Mouse (Mus musculus) hindbrain, embryonic 13.5 days (tissue): Measurements from ENCODE around the gene Ywhab. TPM values are rescaled to one million over a fixed set of nuclear protein-coding genes. Genes with fewer than 3 reads are reported as not detected.

Source experiments
- ATAC-seq: fragments of 200-750 bp; cut with Nextera tagmentation; 2 replicates; pipeline ENCODE4 v1.8.0; 2017; ENCODE audit warnings: moderate TSS enrichment; ENCODE audit not compliant: low FRiP score
- H3K27ac ChIP-seq: fragments of 300-500 bp; sonication (generic); 2 replicates; pipeline ENCODE4 v1.5.1; 2015; ENCODE audit warnings: inconsistent platforms, mild to moderate bottlenecking, moderate library complexity
- H3K27me3 ChIP-seq: fragments of 300-500 bp; sonication (generic); 2 replicates; pipeline ENCODE4 v1.6.1; 2015; ENCODE audit warnings: mild to moderate bottlenecking, inconsistent platforms
- H3K36me3 ChIP-seq: fragments of 300-500 bp; sonication (generic); 2 replicates; pipeline ENCODE4 v1.6.1; 2015; ENCODE audit warnings: mild to moderate bottlenecking, inconsistent platforms
- H3K4me1 ChIP-seq: fragments of 300-500 bp; sonication (generic); replicated peaks from 2 replicates; pipeline ENCODE4 v1.6.1; 2015; ENCODE audit warnings: inconsistent platforms
- H3K4me2 ChIP-seq: fragments of 300-500 bp; sonication (generic); 2 replicates; pipeline ENCODE4 v1.6.1; 2015; ENCODE audit warnings: inconsistent platforms, mild to moderate bottlenecking, moderate library complexity
- H3K4me3 ChIP-seq: fragments of 300-500 bp; sonication (generic); 2 replicates; pipeline ENCODE4 v1.5.1; 2015; ENCODE audit warnings: mild to moderate bottlenecking, inconsistent platforms
- H3K9ac ChIP-seq: fragments of 300-500 bp; sonication (generic); 2 replicates; pipeline ENCODE4 v1.6.1; 2015; ENCODE audit warnings: mild to moderate bottlenecking, inconsistent platforms
- H3K9me3 ChIP-seq: fragments of 300-500 bp; sonication (generic); 2 replicates; pipeline ENCODE4 v1.6.1; 2016; ENCODE audit warnings: inconsistent platforms
- WGBS: fragments of 180-500 bp; shearing (Covaris S2); methylation state at CpG from one replicate; pipeline ENCODE4 v1.1.7; 2015; 5-methylcytosine and 5-hydroxymethylcytosine counted together
- polyA plus RNA-seq: library from polyadenylated mRNA; unstranded; fragments of >200 nt; fragmentation: Nextera tagmentation; extraction: Ambion mirVana; gene quantifications from 2 replicates; pipeline ENCODE4 v1.2.1, GENCODE M21; 2015

Ywhab gene
- polyA plus RNA-seq, 1 experiment from 2014 or later: 434 TPM

DNA sequence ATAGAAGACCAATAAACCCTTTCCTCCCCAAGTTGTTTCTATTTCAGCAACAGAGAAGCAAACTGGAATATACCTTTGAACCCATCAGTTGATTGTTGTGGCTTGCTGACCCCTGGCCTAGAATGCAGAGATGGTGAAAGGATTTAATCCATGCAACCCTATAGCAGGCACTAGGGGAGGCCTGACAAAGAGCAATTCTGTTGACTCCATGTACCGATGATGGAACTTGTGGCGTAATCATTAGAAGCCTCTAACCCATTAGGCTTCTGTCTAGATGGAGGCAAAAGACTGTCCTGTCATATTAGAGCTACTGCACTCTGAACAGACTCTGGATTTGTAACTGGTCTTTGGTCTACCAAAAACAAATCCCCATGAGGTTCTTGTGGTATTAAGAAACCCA, 1.9 kb upstream of the Ywhab start:
- no peak for ATAC-seq
- Histone ChIP-seq H3K4me3 (no peak overlapping the region), H3K4me1 (peaks cover 26% of the 10 kb centered on the region), H3K27ac (no peak overlapping the region), H3K9me3 (no peaks in the 10 kb centered on the region), H3K9ac (no peak overlapping the region), H3K36me3 (peaks cover 2% of the 10 kb centered on the region; the same call in 1 of the 2 replicates), H3K4me2 (no peak overlapping the region), H3K27me3 (no peaks in the 10 kb centered on the region)
- WGBS: 95% methylated on average over 2 of the region's 2 CpGs

DNA sequence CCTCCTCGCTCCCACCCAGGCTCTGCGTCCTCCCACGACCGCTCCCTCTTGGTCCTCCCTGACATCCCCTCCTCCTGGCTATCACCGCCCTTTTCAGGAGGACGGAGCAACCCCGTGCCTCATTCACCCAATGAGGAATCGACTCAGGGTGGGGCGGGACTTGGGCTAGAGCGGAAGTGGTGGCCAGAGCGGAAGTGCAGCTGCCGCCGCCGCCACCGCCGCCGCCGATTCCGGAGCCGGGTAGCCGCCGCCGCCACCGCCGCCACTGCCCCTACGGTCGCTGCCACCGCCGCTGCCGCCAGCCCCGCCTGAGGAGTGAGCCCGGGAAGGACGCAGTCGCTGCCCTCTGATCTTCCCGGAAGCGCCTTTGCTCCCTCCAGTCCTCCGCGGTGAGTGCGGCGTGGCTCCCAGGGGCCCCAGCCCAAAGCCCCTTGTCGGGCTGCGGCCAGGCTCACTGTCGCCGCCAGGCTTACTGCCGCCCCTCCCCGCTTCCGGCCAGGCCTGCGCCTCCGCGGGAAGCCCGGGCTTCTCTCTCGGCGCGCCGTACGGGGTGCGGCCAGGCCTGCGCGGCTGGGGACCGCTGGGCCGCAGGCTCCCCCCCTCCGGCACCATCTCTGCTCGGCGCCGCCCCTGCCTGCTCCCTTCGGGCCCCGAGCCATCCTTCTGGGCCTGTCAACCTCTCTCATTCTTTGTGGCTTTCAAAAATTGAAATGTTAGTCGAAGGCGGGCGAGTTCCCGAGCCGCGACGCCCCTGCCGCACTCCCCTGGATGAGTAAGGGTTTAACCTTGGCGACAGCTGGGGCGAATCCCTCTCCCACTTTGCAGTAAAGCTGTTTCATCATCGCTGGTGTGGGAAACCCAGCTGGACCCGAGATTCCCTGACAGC, 460 bp downstream of the Ywhab start:
- peaks cover 6% of the 10 kb centered on the region; the same call in 1 of the 2 replicates for H3K36me3 ChIP-seq
- no peaks in the 10 kb centered on the region for H3K9me3 ChIP-seq
- H3K27ac ChIP-seq: peak overlapping the region; percentile 95
- peaks cover 43% of the 10 kb centered on the region for H3K4me1 ChIP-seq
- WGBS: under 1% methylated on average over 65 of the region's 79 CpGs
- H3K4me3 ChIP-seq: peak overlapping the region; percentile 99
- peak overlapping the region; percentile 80 for H3K4me2 ChIP-seq
- H3K9ac ChIP-seq: peak overlapping the region; percentile 97
- ATAC-seq: peak; percentile 100
- H3K27me3 ChIP-seq: no peaks in the 10 kb centered on the region

DNA sequence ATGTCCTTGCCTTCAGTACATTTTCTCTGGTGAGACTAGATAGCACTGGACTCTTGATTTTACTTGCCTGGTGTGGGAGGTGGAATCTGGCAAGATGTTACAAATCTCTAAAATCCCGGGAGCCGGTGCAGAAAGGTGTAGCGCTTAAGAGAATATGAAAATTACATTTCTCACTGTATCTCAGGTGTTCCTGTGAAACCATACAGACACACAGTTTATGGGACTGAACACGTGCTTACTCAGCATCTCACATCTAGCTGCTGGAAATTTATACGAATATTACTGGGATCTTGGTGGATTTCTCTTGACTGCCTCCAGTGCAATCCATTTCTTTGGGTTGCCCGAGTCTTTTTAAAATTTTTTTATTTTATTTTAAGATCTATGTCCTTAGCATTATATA, 1.5 kb downstream of the Ywhab start:
- no peaks in the 10 kb centered on the region for H3K9me3 ChIP-seq
- no peaks in the 10 kb centered on the region for H3K27me3 ChIP-seq
- H3K36me3 ChIP-seq: peaks cover 6% of the 10 kb centered on the region; the same call in 1 of the 2 replicates
- 78% methylated on average over 6 of the region's 6 CpGs for WGBS
- H3K4me3 ChIP-seq: peak overlapping the region; percentile 99
- peak overlapping the region; percentile 97 for H3K9ac ChIP-seq
- H3K4me1 ChIP-seq: peaks cover 48% of the 10 kb centered on the region
- H3K4me2 ChIP-seq: peak overlapping the region; percentile 80
- ATAC-seq: no peak
- 0 out of 2 replicates have a peak overlapping the region, but pooled peaks have one; percentile 95 for H3K27ac ChIP-seq

DNA sequence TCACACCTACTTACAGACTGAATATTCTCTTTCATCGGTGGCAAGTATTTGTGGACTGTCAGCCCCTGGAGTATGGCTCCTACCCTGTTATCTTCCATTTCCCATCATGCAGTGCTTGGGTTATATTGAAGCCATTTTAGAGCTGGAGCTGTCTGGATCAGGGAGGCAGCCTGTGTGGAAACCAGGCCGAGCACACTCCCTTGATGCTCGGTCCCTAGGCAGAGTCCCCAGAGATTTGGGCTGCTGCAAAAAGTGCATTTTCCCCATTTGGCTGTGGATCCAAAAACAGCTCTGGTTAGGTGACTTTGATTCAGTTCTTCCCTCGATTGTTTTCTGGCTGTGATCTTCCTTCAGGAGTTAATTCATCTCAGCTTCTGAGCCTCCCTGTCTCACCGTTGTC, 2.1 kb downstream of the Ywhab start:
- H3K4me3 ChIP-seq: peak overlapping the region; percentile 9; the same call in 1 of the 2 replicates
- peak overlapping the region; percentile 97 for H3K9ac ChIP-seq
- H3K36me3 ChIP-seq: peaks cover 6% of the 10 kb centered on the region; the same call in 1 of the 2 replicates
- ATAC-seq: no peak
- no peaks in the 10 kb centered on the region for H3K27me3 ChIP-seq
- no peak overlapping the region for H3K27ac ChIP-seq
- peak overlapping the region; percentile 80 for H3K4me2 ChIP-seq
- WGBS: 76% methylated on average over 5 of the region's 5 CpGs
- peaks cover 52% of the 10 kb centered on the region for H3K4me1 ChIP-seq
- H3K9me3 ChIP-seq: no peaks in the 10 kb centered on the region

DNA sequence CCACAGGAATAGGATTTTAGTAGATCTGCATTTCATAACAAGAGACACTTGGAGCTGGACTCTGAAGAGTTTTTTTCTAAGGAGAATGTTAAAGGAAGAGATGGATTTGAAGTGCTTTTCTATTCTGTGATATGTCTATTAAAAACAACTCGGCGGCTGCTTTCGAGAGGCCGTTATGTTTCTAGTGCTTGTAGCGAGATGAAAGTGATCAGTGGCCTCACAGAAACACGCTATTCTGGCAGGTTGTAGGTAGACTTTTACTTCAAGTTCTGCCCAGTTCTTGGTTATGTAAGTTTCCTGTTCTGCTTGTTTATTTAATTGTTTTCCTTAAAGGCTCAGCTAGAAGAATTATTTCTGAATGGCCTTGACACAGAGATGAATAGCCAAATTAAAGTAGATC, 4.2 kb downstream of the Ywhab start:
- H3K27me3 ChIP-seq: no peaks in the 10 kb centered on the region
- no peak overlapping the region for H3K4me2 ChIP-seq
- H3K9me3 ChIP-seq: no peaks in the 10 kb centered on the region
- no peak overlapping the region for H3K4me3 ChIP-seq
- H3K9ac ChIP-seq: no peak overlapping the region
- peaks cover 6% of the 10 kb centered on the region; the same call in 1 of the 2 replicates for H3K36me3 ChIP-seq
- H3K27ac ChIP-seq: no peak overlapping the region
- WGBS: 96% methylated on average over 6 of the region's 6 CpGs
- ATAC-seq: no peak
- peaks cover 66% of the 10 kb centered on the region for H3K4me1 ChIP-seq

DNA sequence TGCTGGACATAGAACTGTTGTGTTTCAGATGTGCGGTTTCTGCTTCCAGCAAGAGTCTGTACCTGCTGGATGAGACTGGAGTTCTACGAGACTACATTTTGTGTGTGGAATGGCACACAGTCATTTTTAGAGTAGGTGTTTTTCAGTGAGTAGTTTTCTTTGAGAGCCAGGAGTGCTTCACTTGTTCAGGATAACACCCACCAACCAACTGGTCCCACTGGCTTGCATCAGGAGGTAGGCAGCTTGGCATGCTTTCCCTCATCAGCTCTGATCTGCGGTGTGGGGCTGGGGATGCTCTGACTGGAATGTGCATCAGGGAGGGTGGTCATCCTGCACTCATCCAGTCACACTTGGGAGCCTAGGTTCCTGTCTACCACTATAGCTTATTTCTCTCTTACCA, 7.9 kb downstream of the Ywhab start:
- Histone ChIP-seq H3K4me2 (no peak overlapping the region), H3K36me3 (peaks cover 6% of the 10 kb centered on the region; the same call in 1 of the 2 replicates), H3K27ac (no peak overlapping the region), H3K27me3 (no peaks in the 10 kb centered on the region), H3K4me1 (peaks cover 77% of the 10 kb centered on the region), H3K9ac (no peak overlapping the region), H3K9me3 (no peaks in the 10 kb centered on the region), H3K4me3 (no peak overlapping the region)
- WGBS: 95% methylated on average over 3 of the region's 3 CpGs
- ATAC-seq: no peak

DNA sequence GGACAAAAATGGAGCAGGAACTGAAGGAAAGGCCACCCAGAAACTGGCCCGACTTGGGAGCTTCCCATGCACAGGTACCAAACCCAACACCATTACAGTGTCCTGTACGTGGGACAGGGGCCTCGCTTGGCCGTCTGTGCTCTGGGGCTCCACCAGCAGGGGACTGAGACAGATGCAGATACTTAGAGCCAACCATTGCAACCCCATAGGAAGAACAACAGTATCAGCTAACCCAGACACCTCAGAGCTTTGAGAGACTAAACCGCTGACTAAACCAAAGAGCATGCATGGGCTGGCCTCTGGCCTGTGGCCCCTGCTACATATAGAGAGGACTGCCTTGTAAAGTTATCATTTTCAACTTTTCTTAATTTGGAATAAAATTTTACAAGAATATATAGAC, 9.7 kb downstream of the Ywhab start:
- H3K9ac ChIP-seq: no peak overlapping the region
- H3K4me2 ChIP-seq: no peak overlapping the region
- H3K36me3 ChIP-seq: no peaks in the 10 kb centered on the region
- ATAC-seq: no peak
- H3K27ac ChIP-seq: no peak overlapping the region
- H3K4me1 ChIP-seq: peaks cover 71% of the 10 kb centered on the region
- WGBS: 84% methylated on average over 5 of the region's 5 CpGs
- no peak overlapping the region for H3K4me3 ChIP-seq
- H3K9me3 ChIP-seq: no peaks in the 10 kb centered on the region
- H3K27me3 ChIP-seq: no peaks in the 10 kb centered on the region

DNA sequence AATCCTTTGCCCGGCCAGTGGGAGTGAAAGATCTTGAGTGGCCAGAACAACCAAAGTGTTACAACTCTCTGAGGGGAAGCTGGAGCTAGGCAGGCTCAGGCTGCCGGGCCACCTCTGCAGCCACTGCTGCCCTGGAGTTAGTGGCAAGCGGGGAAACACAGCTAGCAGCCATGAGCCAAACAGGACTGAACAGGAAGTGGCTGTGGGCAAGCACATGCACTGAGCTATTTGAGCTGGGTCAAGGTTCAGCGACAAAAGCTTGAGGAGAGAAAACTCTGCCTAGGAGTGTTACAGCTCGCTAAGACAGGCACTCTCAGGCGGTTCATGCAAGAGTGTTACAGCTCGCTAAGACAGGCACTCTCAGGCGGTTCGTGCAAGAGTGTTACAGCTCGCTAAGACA, 12.2 kb downstream of the Ywhab start:
- Histone ChIP-seq H3K4me2 (no peak overlapping the region), H3K9ac (no peak overlapping the region), H3K4me1 (peaks cover 54% of the 10 kb centered on the region), H3K36me3 (peaks cover 7% of the 10 kb centered on the region), H3K27ac (no peak overlapping the region), H3K9me3 (no peaks in the 10 kb centered on the region), H3K27me3 (no peaks in the 10 kb centered on the region), H3K4me3 (no peak overlapping the region)
- 75% methylated on average over 10 of the region's 10 CpGs for WGBS
- no peak for ATAC-seq

DNA sequence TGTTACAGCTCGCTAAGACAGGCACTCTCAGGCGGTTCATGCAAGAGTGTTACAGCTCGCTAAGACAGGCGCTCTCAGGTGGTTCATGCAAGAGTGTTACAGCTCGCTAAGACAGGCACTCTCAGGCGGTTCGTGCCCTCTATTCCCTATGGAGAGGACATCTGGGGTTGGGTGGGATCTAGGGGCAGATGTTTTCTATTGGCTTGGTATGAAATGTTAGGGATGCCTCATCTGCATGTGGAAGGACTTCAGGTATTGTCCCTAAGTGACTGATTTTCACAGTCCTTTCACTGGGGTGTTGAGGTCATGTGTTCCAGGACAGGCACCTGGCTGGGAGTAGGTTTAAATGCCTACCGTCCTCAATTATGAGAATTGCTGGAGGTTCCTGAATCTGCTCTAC, 12.8 kb downstream of the Ywhab start:
- no peak for ATAC-seq
- 91% methylated on average over 8 of the region's 8 CpGs for WGBS

DNA sequence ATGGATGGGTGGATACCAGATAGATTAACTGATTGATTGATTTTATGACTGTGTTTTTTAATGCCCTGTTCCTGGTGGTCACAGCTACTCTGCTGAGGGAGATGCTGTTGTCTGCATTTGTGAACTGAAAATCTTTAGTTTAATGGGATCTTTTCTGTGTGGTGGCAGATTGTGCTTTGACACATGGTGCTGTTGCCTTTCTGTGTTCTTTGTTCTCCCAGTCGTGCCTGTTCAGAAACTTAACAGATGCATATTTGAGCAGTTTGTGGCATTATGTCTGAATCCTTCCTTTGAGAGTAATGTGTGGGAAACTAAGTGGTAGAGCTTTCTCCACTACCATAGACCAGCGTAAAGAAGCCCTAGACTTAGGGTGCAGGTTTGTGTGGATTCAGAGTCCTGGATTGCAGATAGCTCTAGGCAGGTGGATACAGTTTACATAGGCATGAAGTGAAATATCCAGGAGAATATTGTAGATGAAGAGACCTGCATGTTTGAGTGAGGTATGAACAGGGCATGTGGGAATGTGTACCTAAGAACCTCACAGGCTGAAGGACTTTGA, 13.3 kb downstream of the Ywhab start:
- Histone ChIP-seq H3K4me3 (no peak overlapping the region), H3K36me3 (peaks cover 17% of the 10 kb centered on the region), H3K4me2 (no peak overlapping the region), H3K4me1 (peaks cover 43% of the 10 kb centered on the region), H3K27me3 (no peaks in the 10 kb centered on the region), H3K27ac (no peak overlapping the region), H3K9ac (no peak overlapping the region), H3K9me3 (no peaks in the 10 kb centered on the region)
- ATAC-seq: no peak
- WGBS: 57% methylated on average over 2 of the region's 2 CpGs

More for the DNA sequence above, 12.8 kb downstream of the Ywhab start:
- Histone ChIP-seq H3K27me3 (no peaks in the 10 kb centered on the region), H3K4me2 (no peak overlapping the region), H3K9me3 (no peaks in the 10 kb centered on the region), H3K9ac (no peak overlapping the region), H3K27ac (no peak overlapping the region), H3K36me3 (peaks cover 13% of the 10 kb centered on the region), H3K4me3 (no peak overlapping the region), H3K4me1 (peaks cover 49% of the 10 kb centered on the region)

DNA sequence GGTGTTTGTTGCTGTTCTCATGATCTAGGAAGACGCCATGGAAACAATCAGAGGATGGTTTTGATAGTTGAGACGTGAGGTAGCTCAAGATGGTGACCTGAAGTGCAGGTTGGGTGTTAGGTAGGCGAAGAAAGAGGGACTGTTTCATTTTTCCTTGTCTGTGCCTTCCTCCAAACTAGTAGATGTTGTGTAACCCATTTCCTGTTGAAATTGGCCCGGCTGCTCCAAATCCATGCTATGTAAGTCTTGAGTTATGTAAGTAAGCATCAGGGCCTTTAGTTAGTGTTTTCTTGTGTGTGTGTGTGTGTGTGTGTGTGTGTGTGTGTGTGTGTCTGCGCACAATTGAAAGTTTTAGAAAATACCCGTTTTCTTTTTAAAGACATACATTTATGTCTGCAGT, 14.5 kb downstream of the Ywhab start:
- H3K4me1 ChIP-seq: peaks cover 36% of the 10 kb centered on the region
- H3K27me3 ChIP-seq: no peaks in the 10 kb centered on the region
- H3K36me3 ChIP-seq: peaks cover 27% of the 10 kb centered on the region
- ATAC-seq: no peak
- H3K4me2 ChIP-seq: no peak overlapping the region
- H3K9ac ChIP-seq: no peak overlapping the region
- H3K9me3 ChIP-seq: no peaks in the 10 kb centered on the region
- no peak overlapping the region for H3K27ac ChIP-seq
- 95% methylated on average over 6 of the region's 6 CpGs for WGBS
- H3K4me3 ChIP-seq: no peak overlapping the region

DNA sequence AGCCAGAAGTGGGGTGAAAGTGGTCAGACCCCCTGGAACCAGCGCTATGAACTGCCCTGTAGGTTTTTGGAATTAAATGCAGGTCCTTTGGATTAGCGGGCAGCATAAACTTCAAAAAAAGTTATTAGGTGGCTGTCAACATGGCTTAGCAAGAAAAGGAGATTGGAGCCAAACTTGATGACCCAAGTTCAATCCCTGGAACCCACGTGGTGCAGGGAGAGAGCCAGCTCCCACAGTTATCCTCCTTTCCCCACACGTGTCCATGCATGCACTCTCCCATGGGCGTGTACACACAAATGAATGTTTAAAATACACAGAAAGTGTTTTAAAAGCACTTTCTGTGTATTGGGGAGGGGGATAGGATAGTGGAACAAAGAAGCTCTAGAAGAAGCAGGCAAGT, 15.7 kb downstream of the Ywhab start:
- H3K27ac ChIP-seq: no peak overlapping the region
- WGBS: 86% methylated on average over 5 of the region's 5 CpGs
- no peak overlapping the region for H3K9ac ChIP-seq
- no peaks in the 10 kb centered on the region for H3K9me3 ChIP-seq
- peaks cover 24% of the 10 kb centered on the region for H3K4me1 ChIP-seq
- H3K36me3 ChIP-seq: peaks cover 39% of the 10 kb centered on the region
- H3K4me3 ChIP-seq: no peak overlapping the region
- H3K27me3 ChIP-seq: no peaks in the 10 kb centered on the region
- ATAC-seq: no peak
- no peak overlapping the region for H3K4me2 ChIP-seq
